Mouse (Mus musculus) heart, embryonic 11.5 days (tissue): ENCODE results near the gene Tmem114. TPM values are rescaled to one million over a fixed set of nuclear protein-coding genes. Genes with fewer than 3 reads are reported as not detected.

Experiments used
- ATAC-seq: fragments of 200-750 bp; cut with Nextera tagmentation; replicated peaks from 2 replicates; pipeline ENCODE4 v1.8.0; 2017; ENCODE audit warnings: moderate library complexity; ENCODE audit not compliant: insufficient number of reproducible peaks, low FRiP score, low TSS enrichment
- H3K27ac ChIP-seq: fragments of 300-500 bp; sonication (generic); 2 replicates; pipeline ENCODE4 v1.5.1; 2014; ENCODE audit warnings: mild to moderate bottlenecking, low read depth, low read length
- H3K27me3 ChIP-seq: fragments of 300-500 bp; sonication (generic); 2 replicates; pipeline ENCODE4 v1.6.1; 2014; ENCODE audit warnings: mild to moderate bottlenecking, low read length, mixed read lengths; ENCODE audit not compliant: control insufficient read depth, insufficient read depth
- H3K36me3 ChIP-seq: fragments of 300-500 bp; sonication (generic); 2 replicates; pipeline ENCODE4 v1.6.1; 2014; ENCODE audit warnings: mild to moderate bottlenecking, low read length, moderate library complexity, mixed read lengths; ENCODE audit not compliant: control insufficient read depth, insufficient read depth
- H3K4me1 ChIP-seq: fragments of 300-500 bp; sonication (generic); 2 replicates; pipeline ENCODE4 v1.6.1; 2014; ENCODE audit warnings: low read length; ENCODE audit not compliant: control insufficient read depth, insufficient read depth
- H3K4me2 ChIP-seq: fragments of 300-500 bp; sonication (generic); 2 replicates; pipeline ENCODE4 v1.6.1; 2014; ENCODE audit warnings: mild to moderate bottlenecking, moderate library complexity
- H3K4me3 ChIP-seq: fragments of 300-500 bp; sonication (generic); 2 replicates; pipeline ENCODE4 v1.5.1; 2014; ENCODE audit warnings: low read depth, low read length
- H3K9ac ChIP-seq: fragments of 300-500 bp; sonication (generic); 2 replicates; pipeline ENCODE4 v1.6.1; 2014; ENCODE audit warnings: mild to moderate bottlenecking, low read depth, low read length, moderate library complexity
- H3K9me3 ChIP-seq: fragments of 300-500 bp; sonication (generic); replicated peaks from 2 replicates; pipeline ENCODE4 v1.6.1; 2016; ENCODE audit warnings: low read length; ENCODE audit not compliant: control insufficient read depth
- WGBS: fragments of 180-500 bp; shearing (Covaris S2); extraction: QIAGEN DNeasy Blood & Tissue Kit; methylation state at CpG from one replicate; pipeline ENCODE4 v1.1.7; 2014; ENCODE audit not compliant: insufficient replicate concordance; 5-methylcytosine and 5-hydroxymethylcytosine counted together
- polyA plus RNA-seq: library from polyadenylated mRNA; unstranded; fragments of >200 nt; fragmentation: Nextera tagmentation; extraction: Ambion mirVana; gene quantifications from 2 replicates; pipeline ENCODE4 v1.2.1, GENCODE M21; 2014

Gene Tmem114
- polyA plus RNA-seq, 1 experiment from 2014 or later = not detected

DNA sequence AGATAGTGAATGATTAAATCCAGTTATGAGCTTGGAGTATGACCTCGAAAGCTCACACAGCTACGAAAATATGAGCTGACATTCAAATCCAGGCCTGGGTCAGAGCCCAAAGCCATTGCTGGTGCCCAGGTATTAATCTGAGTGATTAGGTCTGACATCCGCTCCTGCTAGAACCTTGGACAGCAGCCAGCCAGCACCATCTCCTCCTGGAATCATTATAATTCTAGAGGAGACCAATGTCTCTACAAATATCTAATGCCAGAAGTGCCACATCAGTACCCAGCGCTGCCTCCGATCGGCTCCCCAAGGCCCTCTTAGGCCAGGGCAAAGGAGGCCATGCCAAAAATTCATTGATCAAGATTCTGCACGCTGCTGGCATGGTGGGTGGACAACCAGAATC lies 20.0 kb upstream of the Tmem114 start:
- H3K4me3 ChIP-seq = no peak overlapping the region
- no peak overlapping the region for H3K4me2 ChIP-seq
- no peak for ATAC-seq
- 78% methylated on average over 7 of the region's 7 CpGs for WGBS
- H3K9me3 ChIP-seq = no peaks in the 10 kb centered on the region
- H3K36me3 ChIP-seq = no peaks in the 10 kb centered on the region
- no peak overlapping the region for H3K9ac ChIP-seq
- H3K4me1 ChIP-seq = no peaks in the 10 kb centered on the region
- 0 out of 2 replicates have a peak, but pooled peaks cover 7% of the 10 kb centered on the region for H3K27me3 ChIP-seq
- H3K27ac ChIP-seq = no peak overlapping the region

DNA sequence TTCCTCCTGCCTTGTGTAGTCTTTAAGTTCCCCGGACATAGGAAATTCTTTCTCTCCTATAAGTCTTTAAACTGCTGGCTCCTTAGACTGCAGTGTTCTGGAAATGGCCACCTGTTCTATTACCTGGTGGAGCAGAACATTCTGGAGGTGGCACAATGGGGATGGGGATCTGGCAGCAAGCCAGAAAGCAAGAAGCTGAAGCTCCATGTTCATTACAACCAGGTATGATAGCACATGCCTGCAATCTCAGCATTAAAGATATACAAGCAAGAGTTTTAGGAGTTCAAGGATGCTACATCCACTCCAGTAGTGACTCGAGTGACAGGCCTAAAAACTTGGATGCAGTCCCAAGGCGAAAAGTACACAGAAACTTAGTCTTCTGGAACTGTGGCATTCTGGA lies 7.7 kb upstream of the Tmem114 start:
- Histone ChIP-seq H3K27ac (no peak overlapping the region), H3K27me3 (peaks cover under 1% of the 10 kb centered on the region; the same call in 1 of the 2 replicates), H3K4me2 (no peak overlapping the region), H3K36me3 (no peaks in the 10 kb centered on the region), H3K4me1 (no peaks in the 10 kb centered on the region), H3K9me3 (no peaks in the 10 kb centered on the region), H3K4me3 (no peak overlapping the region), H3K9ac (no peak overlapping the region)
- WGBS = 74% methylated on average over 3 of the region's 3 CpGs
- no peak for ATAC-seq

DNA sequence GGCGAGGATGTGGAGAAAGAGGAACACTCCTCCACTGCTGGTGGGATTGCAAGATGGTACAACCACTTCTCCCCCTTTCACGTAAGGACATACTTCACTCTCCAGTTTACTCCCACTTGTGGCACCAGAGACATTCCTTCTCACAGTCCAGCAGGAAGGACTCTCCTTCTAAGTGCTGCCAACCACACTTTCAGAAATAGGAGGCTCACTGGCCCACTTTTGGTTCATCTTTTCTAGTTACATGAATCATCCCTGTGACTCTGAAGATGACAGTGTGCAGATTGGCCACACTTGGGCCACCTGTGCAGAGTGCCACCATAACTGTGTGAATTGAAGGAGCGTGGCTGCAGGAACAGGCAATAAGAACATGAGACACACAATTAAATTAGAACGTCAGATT lies 4.6 kb upstream of the Tmem114 start:
- no peaks in the 10 kb centered on the region for H3K36me3 ChIP-seq
- 73% methylated on average over 4 of the region's 4 CpGs for WGBS
- no peak for ATAC-seq
- no peak overlapping the region for H3K4me2 ChIP-seq
- no peak overlapping the region for H3K9ac ChIP-seq
- 0 out of 2 replicates have a peak, but pooled peaks cover 3% of the 10 kb centered on the region for H3K4me1 ChIP-seq
- peaks cover 31% of the 10 kb centered on the region for H3K27me3 ChIP-seq
- H3K4me3 ChIP-seq = no peak overlapping the region
- H3K27ac ChIP-seq = no peak overlapping the region
- no peaks in the 10 kb centered on the region for H3K9me3 ChIP-seq

DNA sequence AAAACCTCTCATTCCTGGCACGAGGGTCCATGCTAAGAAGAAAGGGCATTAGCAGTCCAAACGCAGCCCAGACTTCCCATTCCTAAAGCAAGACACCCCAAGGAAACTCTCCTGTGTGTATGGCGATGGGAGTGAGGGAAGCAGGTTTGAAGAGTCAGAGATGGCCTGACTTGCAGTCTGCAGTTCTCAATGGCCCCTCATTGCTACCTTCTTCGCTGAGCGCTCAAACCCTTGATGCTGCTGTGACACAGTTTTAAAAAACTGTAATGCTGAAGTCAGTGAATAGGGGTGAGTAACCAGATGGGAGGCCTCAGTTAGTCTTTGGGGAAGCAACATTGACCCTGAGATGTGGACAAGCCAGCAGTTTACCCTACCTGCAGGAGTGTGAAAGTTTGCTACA lies 800 bp upstream of the Tmem114 start:
- Histone ChIP-seq H3K4me2 (no peak overlapping the region), H3K4me1 (0 out of 2 replicates have a peak, but pooled peaks cover 3% of the 10 kb centered on the region), H3K9ac (no peak overlapping the region), H3K9me3 (no peaks in the 10 kb centered on the region), H3K27me3 (peaks cover 50% of the 10 kb centered on the region), H3K27ac (no peak overlapping the region), H3K36me3 (no peaks in the 10 kb centered on the region), H3K4me3 (no peak overlapping the region)
- ATAC-seq = no peak
- WGBS = 68% methylated on average over 5 of the region's 5 CpGs

DNA sequence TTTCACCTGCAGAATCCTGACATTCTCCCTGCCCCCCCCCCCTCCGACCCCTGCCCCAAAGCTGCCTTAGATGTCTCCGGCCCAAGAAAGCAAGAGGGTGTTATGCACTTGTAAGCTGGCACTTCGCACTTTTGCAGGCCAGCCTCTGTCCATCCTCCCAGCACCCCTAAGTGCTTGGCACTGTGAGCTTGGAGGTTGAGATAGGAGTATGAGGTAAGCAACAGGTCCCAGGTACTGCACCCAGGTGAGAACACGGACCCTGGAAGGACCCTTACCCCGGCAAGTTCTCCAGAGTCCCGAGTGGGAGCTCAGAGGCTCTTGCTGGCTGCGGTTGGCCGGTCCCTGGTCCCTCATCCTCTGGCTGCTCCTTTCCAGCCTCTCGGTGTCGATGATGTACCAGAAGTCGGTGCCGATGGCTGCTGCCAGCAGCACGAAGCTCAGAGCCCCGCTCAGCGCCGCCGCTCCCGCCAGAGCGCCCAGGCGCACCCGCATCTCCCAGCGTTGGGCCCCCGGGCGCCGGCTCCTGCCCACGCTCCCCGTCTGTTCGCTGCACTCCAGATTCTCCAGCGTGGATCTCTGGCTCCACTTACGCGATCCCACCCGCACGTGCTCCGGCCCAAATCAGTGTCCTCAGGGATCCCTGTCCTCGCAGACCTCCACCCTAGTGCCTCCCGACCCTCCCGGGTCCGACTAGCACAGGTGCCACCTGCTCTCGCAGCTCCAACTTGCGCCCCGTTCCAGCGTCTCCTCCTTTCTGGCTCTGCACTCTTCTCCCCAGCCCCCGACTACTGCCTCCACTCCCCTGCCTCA lies 570 bp downstream of the Tmem114 start:
- ATAC-seq = no peak
- no peak overlapping the region for H3K27ac ChIP-seq
- H3K4me3 ChIP-seq = peak overlapping the region; percentile 37
- H3K4me2 ChIP-seq = peak overlapping the region; percentile 65
- no peaks in the 10 kb centered on the region for H3K9me3 ChIP-seq
- peaks cover 50% of the 10 kb centered on the region for H3K27me3 ChIP-seq
- H3K9ac ChIP-seq = no peak overlapping the region
- no peaks in the 10 kb centered on the region for H3K36me3 ChIP-seq
- 0 out of 2 replicates have a peak, but pooled peaks cover 3% of the 10 kb centered on the region for H3K4me1 ChIP-seq
- WGBS = 5% methylated on average over 43 of the region's 43 CpGs

DNA sequence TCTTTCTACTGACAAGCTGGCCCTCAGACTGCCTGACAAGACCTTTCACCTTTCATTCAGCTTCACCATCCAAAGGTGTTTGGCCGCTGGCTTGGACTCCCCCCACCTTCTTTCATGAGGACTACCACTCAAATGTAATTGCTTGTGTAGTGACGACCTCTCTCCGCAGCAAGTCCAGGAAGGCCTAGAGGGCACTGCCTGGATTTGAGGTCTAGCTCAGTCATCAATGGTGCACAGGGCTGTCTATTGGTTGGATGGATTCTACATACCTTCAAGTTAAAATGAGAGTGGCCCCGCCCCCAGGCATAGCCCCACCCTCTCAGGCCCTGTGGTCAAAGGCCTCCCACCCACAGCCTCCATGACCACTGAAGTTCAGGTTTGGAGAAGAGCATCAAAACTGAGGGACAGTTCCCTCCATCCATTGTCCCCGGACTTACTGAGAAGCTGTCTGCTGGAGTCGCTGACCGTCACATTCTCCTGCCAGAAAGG lies 1.3 kb downstream of the Tmem114 start:
- Histone ChIP-seq H3K4me3 (no peak overlapping the region), H3K27me3 (peaks cover 50% of the 10 kb centered on the region), H3K27ac (no peak overlapping the region), H3K36me3 (no peaks in the 10 kb centered on the region), H3K4me2 (no peak overlapping the region), H3K4me1 (0 out of 2 replicates have a peak, but pooled peaks cover 3% of the 10 kb centered on the region), H3K9me3 (no peaks in the 10 kb centered on the region), H3K9ac (no peak overlapping the region)
- WGBS = 38% methylated on average over 7 of the region's 7 CpGs
- no peak for ATAC-seq

DNA sequence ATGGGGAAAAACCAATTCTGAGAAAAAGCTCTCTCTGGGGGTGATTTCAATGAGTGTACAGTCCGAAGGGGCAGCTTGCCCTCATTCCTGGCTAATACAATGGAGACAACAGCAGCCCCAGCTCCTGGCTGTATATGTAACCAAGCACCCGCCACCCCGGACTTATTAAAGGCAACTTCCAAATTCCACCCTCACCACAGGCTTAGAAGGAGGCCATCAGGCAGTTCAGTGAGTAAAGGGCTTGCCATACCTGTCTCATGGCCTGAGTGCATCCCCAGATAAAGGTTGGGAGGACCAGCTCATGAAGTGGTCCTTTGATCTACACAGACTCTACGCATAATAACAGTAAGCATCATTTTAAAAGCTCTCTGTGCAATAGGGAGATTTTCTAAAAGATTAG lies 4.1 kb downstream of the Tmem114 start:
- WGBS = 79% methylated on average over 4 of the region's 4 CpGs
- Histone ChIP-seq H3K36me3 (no peaks in the 10 kb centered on the region), H3K4me1 (0 out of 2 replicates have a peak, but pooled peaks cover 3% of the 10 kb centered on the region), H3K9me3 (no peaks in the 10 kb centered on the region), H3K27me3 (peaks cover 32% of the 10 kb centered on the region), H3K9ac (no peak overlapping the region), H3K4me2 (no peak overlapping the region), H3K4me3 (no peak overlapping the region), H3K27ac (no peak overlapping the region)
- ATAC-seq = no peak

DNA sequence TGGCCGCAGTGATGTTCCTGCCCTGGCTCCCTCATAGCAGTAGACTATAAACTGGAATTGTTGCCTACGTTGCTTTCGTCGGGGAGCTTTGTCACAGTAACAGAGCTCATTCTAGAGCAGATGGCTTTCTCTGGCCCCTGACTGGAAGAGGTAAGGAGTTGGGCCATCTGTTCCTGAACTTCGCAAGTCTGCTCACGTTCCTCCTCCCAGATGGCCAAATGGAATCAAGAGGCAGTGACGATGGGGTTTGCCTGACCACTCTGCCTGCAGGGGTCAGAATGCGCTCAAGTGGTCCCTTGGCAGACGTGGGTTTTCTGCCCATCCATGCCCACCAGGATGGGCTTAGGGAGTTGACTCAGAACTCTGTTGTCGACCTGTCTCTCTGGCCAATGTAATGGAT lies 4.6 kb downstream of the Tmem114 start:
- 67% methylated on average over 10 of the region's 10 CpGs for WGBS
- no peaks in the 10 kb centered on the region for H3K36me3 ChIP-seq
- H3K27me3 ChIP-seq = peaks cover 27% of the 10 kb centered on the region
- ATAC-seq = no peak
- H3K4me3 ChIP-seq = no peak overlapping the region
- no peak overlapping the region for H3K4me2 ChIP-seq
- no peaks in the 10 kb centered on the region for H3K9me3 ChIP-seq
- 0 out of 2 replicates have a peak, but pooled peaks cover 3% of the 10 kb centered on the region for H3K4me1 ChIP-seq
- no peak overlapping the region for H3K27ac ChIP-seq
- H3K9ac ChIP-seq = no peak overlapping the region

DNA sequence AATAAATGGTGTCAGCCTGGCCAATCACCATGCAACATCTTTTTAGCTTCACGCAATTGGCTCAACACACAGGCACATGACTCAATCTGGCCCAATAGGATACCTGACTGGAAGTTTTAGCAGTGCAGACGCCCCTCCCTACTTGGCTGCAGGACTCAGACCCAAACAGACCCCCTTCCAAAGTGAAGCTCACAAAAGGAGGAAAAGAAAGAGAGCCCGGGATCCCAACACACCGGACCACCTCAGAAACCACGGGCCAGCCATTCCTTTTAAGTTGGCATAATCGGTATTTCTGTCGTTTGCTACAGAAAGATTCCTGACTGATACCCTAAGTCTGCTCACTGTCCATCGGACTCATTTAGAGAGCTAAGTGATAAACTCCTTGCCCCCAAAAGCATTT lies 5.3 kb downstream of the Tmem114 start:
- Histone ChIP-seq H3K4me2 (no peak overlapping the region), H3K36me3 (no peaks in the 10 kb centered on the region), H3K27ac (no peak overlapping the region), H3K4me3 (no peak overlapping the region), H3K27me3 (peaks cover 20% of the 10 kb centered on the region), H3K9ac (no peak overlapping the region), H3K4me1 (no peaks in the 10 kb centered on the region), H3K9me3 (no peaks in the 10 kb centered on the region)
- no peak for ATAC-seq
- WGBS = 86% methylated on average over 8 of the region's 8 CpGs
